Mouse (Mus musculus) midbrain, postnatal 0 days (tissue): ENCODE data around the gene Chl1. TPM values are rescaled to one million over a fixed set of nuclear protein-coding genes. Genes with fewer than 3 reads are reported as not detected.

Experiments
- ATAC-seq: fragments of 200-750 bp; cut with Nextera tagmentation; 2 replicates; pipeline ENCODE4 v1.8.0; 2017; ENCODE audit warnings: moderate number of reproducible peaks, mild to moderate bottlenecking, moderate TSS enrichment, moderate library complexity; ENCODE audit not compliant: low FRiP score
- DNase-seq: peaks from one replicate; pipeline ENCODE4 v3.0.0-alpha.2; 2015; ENCODE audit warnings: low spot score
- H3K27ac ChIP-seq: fragments of 300-500 bp; sonication (generic); 2 replicates; pipeline ENCODE4 v1.5.1; 2014; ENCODE audit warnings: low read depth, mild to moderate bottlenecking, low read length, mixed read lengths
- H3K27me3 ChIP-seq: fragments of 300-500 bp; sonication (generic); 2 replicates; pipeline ENCODE4 v1.6.1; 2014; ENCODE audit warnings: low read length, control low read depth, mixed read lengths; ENCODE audit not compliant: insufficient read depth
- H3K36me3 ChIP-seq: fragments of 300-500 bp; sonication (generic); 2 replicates; pipeline ENCODE4 v1.6.1; 2014; ENCODE audit warnings: low read length, control low read depth, mixed read lengths; ENCODE audit not compliant: insufficient read depth
- H3K4me1 ChIP-seq: fragments of 300-500 bp; sonication (generic); 2 replicates; pipeline ENCODE4 v1.6.1; 2014; ENCODE audit warnings: mild to moderate bottlenecking, control low read depth, antibody characterized with exemption, low read length, mixed read lengths; ENCODE audit not compliant: insufficient read depth
- H3K4me2 ChIP-seq: fragments of 300-500 bp; sonication (generic); 2 replicates; pipeline ENCODE4 v1.6.1; 2014; ENCODE audit warnings: low read depth, mild to moderate bottlenecking, low read length, mixed read lengths; ENCODE audit not compliant: poor library complexity, severe bottlenecking
- H3K4me3 ChIP-seq: fragments of 300-500 bp; sonication (generic); 2 replicates; pipeline ENCODE4 v1.5.1; 2014; ENCODE audit warnings: low read depth, mild to moderate bottlenecking, low read length, moderate library complexity
- H3K9ac ChIP-seq: fragments of 300-500 bp; sonication (generic); replicated peaks from 2 replicates; pipeline ENCODE4 v1.6.1; 2014; ENCODE audit warnings: mild to moderate bottlenecking, low read length, moderate library complexity, mixed read lengths; ENCODE audit not compliant: poor library complexity, severe bottlenecking
- H3K9me3 ChIP-seq: fragments of 300-500 bp; sonication (generic); 2 replicates; pipeline ENCODE4 v1.6.1; 2016; ENCODE audit warnings: low read length, control low read depth
- CTCF ChIP-seq: IDR thresholded peaks from 2 replicates; pipeline ENCODE4 v1.5.1; 2016; ENCODE audit warnings: antibody characterized with exemption, mild to moderate bottlenecking
- WGBS: fragments of 180-500 bp; shearing (Covaris S2); extraction: QIAGEN DNeasy Blood & Tissue Kit; methylation state at CpG from one replicate; pipeline ENCODE4 v1.1.7; 2014; 5-methylcytosine and 5-hydroxymethylcytosine counted together
- polyA plus RNA-seq: library from polyadenylated mRNA; unstranded; fragments of >200 nt; fragmentation: Nextera tagmentation; extraction: Ambion mirVana; gene quantifications from 2 replicates; pipeline ENCODE4 v1.2.1, GENCODE M21; 2015
- total RNA-seq: library from RNA; depleted of rRNA; stranded (reverse); fragments of >200 nt; gene quantifications from 2 replicates; pipeline ENCODE4 v1.2.3, GENCODE M21; 2014

Gene Chl1
- total and polyA plus RNA-seq, 2 experiments from 2014 or later = 224 to 300 TPM

DNA sequence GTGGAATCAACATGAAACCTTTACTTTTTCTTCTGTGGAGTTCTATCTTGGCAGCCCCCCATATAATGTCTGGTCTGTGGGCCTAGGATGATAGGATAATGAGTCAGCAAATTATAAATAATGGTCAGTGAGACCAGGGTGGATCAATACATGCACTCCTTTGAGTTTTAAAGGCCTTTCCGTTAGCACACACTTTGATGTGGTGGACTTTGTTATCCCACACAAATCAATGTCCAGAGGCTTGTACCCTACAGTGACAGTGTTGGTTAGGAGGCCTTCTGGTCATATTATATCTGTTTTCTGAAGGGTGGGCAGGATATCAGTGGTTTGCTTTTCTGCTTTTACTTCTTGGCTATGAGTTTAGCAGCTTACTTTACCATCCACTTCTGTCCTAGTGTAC lies 62.3 kb downstream of the Chl1 start:
- Histone ChIP-seq H3K27me3 (no peaks in the 10 kb centered on the region), H3K4me2 (no peak overlapping the region), H3K36me3 (no peaks in the 10 kb centered on the region), H3K4me3 (no peak overlapping the region), H3K9me3 (no peaks in the 10 kb centered on the region), H3K27ac (no peak overlapping the region), H3K4me1 (no peaks in the 10 kb centered on the region; the same call in 1 of the 2 replicates), H3K9ac (no peak overlapping the region)
- TF ChIP-seq CTCF = no peak
- ATAC-seq = no peak
- DNase-seq = no peak
- WGBS = 91% methylated on average over 1 of the region's 1 CpGs

DNA sequence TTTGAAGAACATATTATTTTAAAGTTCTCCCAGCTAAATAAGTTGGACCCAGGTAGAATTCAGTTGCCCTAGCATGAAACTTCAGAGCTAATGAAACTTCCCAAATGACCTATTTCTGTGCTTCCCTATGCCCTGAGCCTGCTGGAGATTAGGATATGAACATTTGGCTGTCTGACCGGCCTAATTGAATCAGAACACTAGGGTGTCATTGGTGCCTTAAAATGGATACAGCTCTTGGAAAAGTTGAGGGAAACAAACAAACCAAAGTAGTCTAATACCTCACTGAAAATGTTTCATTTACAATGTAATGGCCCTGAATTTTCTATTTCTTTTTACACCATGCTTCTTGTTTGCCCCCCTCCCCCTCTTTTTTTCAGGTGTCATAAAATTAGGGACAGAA lies 73.8 kb downstream of the Chl1 start:
- Histone ChIP-seq H3K27me3 (no peaks in the 10 kb centered on the region), H3K4me1 (no peaks in the 10 kb centered on the region), H3K4me2 (no peak overlapping the region), H3K27ac (no peak overlapping the region), H3K4me3 (no peak overlapping the region), H3K9me3 (no peaks in the 10 kb centered on the region), H3K36me3 (no peaks in the 10 kb centered on the region), H3K9ac (no peak overlapping the region)
- TF ChIP-seq CTCF = no peak
- 92% methylated on average over 1 of the region's 1 CpGs for WGBS
- no peak for ATAC-seq
- no peak for DNase-seq

DNA sequence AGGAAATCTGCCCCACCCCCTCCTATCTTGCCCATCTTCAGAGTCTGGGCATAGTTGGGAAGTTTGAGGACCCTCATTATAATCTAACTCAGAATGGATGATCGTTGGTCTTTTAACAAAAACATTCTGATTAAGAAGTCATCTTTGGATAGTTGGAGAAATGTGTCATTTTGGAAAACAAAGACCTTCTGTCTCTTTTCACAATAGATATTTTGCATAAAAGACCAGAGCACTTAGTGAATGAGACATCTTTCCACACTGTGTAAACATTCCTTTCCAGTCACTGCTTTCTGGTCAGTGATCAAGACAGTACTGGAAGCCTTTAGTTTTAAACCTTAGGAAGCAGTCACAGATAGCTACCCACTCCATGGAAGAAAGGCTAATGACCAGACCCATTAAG lies 75.3 kb downstream of the Chl1 start:
- Histone ChIP-seq H3K27me3 (no peaks in the 10 kb centered on the region), H3K4me3 (no peak overlapping the region), H3K9me3 (no peaks in the 10 kb centered on the region), H3K4me1 (no peaks in the 10 kb centered on the region), H3K4me2 (no peak overlapping the region), H3K27ac (no peak overlapping the region), H3K36me3 (no peaks in the 10 kb centered on the region), H3K9ac (no peak overlapping the region)
- no peak for ATAC-seq
- no peak for TF ChIP-seq CTCF
- WGBS = 53% methylated on average over 1 of the region's 1 CpGs
- no peak for DNase-seq

DNA sequence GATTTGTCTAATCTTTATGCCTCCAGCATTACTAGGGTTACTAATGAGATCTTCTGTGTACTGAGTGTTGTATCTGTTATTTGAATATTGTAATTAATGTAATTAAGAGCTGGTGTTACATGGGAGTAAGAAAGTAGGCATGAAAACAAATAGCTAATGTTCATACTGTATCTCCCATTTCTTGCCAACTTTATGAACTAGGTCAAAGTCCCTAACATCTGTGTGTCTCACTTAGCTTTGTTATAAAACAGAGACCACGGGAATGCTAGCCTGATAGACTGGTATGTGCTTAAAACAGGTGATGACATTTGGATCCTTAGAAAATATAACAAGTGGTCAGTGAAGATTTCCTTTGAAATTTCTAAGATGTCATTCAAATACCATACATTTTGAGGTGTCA lies 75.7 kb downstream of the Chl1 start:
- ATAC-seq (no peak), DNase-seq (no peak)
- no peak for TF ChIP-seq CTCF
- Histone ChIP-seq H3K4me2 (no peak overlapping the region), H3K9ac (no peak overlapping the region), H3K9me3 (no peaks in the 10 kb centered on the region), H3K4me1 (no peaks in the 10 kb centered on the region), H3K36me3 (no peaks in the 10 kb centered on the region), H3K4me3 (no peak overlapping the region), H3K27ac (no peak overlapping the region), H3K27me3 (no peaks in the 10 kb centered on the region)
- 77% methylated on average over 1 of the region's 1 CpGs for WGBS

DNA sequence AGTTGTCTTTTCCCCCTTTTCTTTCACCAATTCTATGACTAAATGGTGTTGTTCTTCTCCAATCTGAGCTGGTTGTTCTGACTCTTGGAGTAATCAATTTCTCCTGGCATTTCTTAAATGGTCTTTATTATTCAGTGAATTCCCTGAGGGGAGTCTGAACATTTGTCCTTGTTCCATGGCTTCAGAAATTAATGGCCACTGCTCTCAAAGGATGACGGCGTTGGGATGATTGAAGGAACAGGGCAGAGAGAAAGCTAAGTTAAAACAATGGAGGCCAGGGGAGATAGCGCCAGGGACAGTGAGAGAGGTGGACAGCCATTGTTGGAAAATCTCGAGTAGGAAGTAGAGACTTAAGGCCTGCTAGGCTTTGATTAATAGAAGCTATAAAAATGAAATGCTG lies 91.7 kb downstream of the Chl1 start:
- Histone ChIP-seq H3K27me3 (no peaks in the 10 kb centered on the region), H3K4me2 (no peak overlapping the region), H3K4me3 (no peak overlapping the region), H3K9ac (no peak overlapping the region), H3K9me3 (no peaks in the 10 kb centered on the region), H3K4me1 (peaks cover 3% of the 10 kb centered on the region; the same call in 1 of the 2 replicates), H3K27ac (no peak overlapping the region), H3K36me3 (no peaks in the 10 kb centered on the region)
- ATAC-seq = no peak
- no peak for TF ChIP-seq CTCF
- peak; percentile 20 for DNase-seq
- 43% methylated on average over 4 of the region's 4 CpGs for WGBS

DNA sequence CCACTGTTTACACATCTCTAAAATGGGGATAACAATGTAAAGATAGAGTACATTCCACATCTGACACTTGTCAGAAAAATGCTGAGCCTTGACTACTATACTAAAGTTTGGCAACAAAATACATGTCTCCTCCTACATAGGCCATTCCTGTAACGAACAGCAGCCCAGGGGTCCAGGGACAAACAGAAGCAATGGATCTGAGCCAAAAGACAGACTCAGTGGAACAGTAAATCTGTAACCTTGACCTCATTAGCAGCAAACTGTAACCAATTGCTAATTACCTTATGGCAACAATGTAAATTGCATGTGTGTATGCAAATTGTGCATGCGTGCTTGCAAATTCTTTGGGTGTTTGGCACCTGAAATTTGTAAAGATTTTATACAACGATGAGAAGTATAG lies 100.3 kb downstream of the Chl1 start:
- no peaks in the 10 kb centered on the region for H3K36me3 ChIP-seq
- no peaks in the 10 kb centered on the region for H3K27me3 ChIP-seq
- H3K9me3 ChIP-seq = no peaks in the 10 kb centered on the region
- H3K27ac ChIP-seq = no peak overlapping the region
- no peaks in the 10 kb centered on the region for H3K4me1 ChIP-seq
- H3K4me3 ChIP-seq = no peak overlapping the region
- no peak for TF ChIP-seq CTCF
- H3K4me2 ChIP-seq = no peak overlapping the region
- ATAC-seq (no peak), DNase-seq (no peak)
- no peak overlapping the region for H3K9ac ChIP-seq
- WGBS = 78% methylated on average over 3 of the region's 3 CpGs
